ENCODE assay signal across 23 mouse cellular contexts in genomic region chr3:79273350-79273749, GRCm38 (mm10). TPM values are rescaled to one million over a fixed set of nuclear protein-coding genes. Genes with fewer than 3 reads are reported as not detected.
DNase-seq lines count a peak whose midpoint lies in the region; ATAC-seq lines count a peak whose summit lies in the region.
"Had no signal": no experiment of that assay in that cellular context is flagged by ENCODE, and none has a peak within 500 bp of the region (broad histone marks: within the 10 kb centered on the region; RNA-seq: fewer than 3 reads in every experiment).

No protein-coding gene starts in this region.

- no peaks in the 10 kb centered on the region for H3K27me3 ChIP-seq in hindbrain, embryonic 10.5 days (ENCODE audit: insufficient read depth, poor library complexity, severe bottlenecking)
- no peaks in the 10 kb centered on the region for H3K27me3 ChIP-seq in hindbrain, embryonic 13.5 days
- H3K27me3 ChIP-seq in heart, embryonic 11.5 days (ENCODE audit: control insufficient read depth, insufficient read depth, low read length): no peaks in the 10 kb centered on the region
- H3K27me3 ChIP-seq: embryonic facial prominence, embryonic 12.5 days; embryonic facial prominence, embryonic 15.5 days; forebrain, embryonic 12.5 days; forebrain, embryonic 15.5 days; heart, embryonic 13.5 days had no signal

- no peaks in the 10 kb centered on the region for H3K36me3 ChIP-seq in hindbrain, embryonic 10.5 days
- H3K36me3 ChIP-seq in hindbrain, embryonic 13.5 days: no peaks in the 10 kb centered on the region
- no peaks in the 10 kb centered on the region for H3K36me3 ChIP-seq in heart, embryonic 11.5 days (ENCODE audit: control insufficient read depth, insufficient read depth, low read length)
- H3K36me3 ChIP-seq: embryonic facial prominence, embryonic 12.5 days; embryonic facial prominence, embryonic 15.5 days; forebrain, embryonic 12.5 days; forebrain, embryonic 15.5 days; heart, embryonic 13.5 days had no signal

- no peak overlapping the region for H3K4me2 ChIP-seq in hindbrain, embryonic 13.5 days
- H3K4me2 ChIP-seq in heart, embryonic 11.5 days: no peak overlapping the region
- H3K4me2 ChIP-seq: embryonic facial prominence, embryonic 12.5 days; embryonic facial prominence, embryonic 15.5 days; forebrain, embryonic 12.5 days; forebrain, embryonic 15.5 days; heart, embryonic 13.5 days; hindbrain, embryonic 14.5 days had no signal

- H3K9me3 ChIP-seq in hindbrain, embryonic 10.5 days: no peaks in the 10 kb centered on the region
- H3K9me3 ChIP-seq in hindbrain, embryonic 13.5 days: no peaks in the 10 kb centered on the region
- H3K9me3 ChIP-seq in heart, embryonic 11.5 days (replicated peaks; ENCODE audit: control insufficient read depth, low read length): no peaks in the 10 kb centered on the region
- H3K9me3 ChIP-seq: embryonic facial prominence, embryonic 12.5 days; embryonic facial prominence, embryonic 15.5 days; forebrain, embryonic 12.5 days; forebrain, embryonic 15.5 days; heart, embryonic 13.5 days had no signal

- H3K27ac ChIP-seq in hindbrain, embryonic 10.5 days: 0 out of 2 replicates have a peak overlapping the region, but pooled peaks have one; percentile 35
- no peak overlapping the region for H3K27ac ChIP-seq in hindbrain, embryonic 13.5 days
- no peak overlapping the region for H3K27ac ChIP-seq in heart, embryonic 11.5 days (ENCODE audit: low read depth, low read length)
- H3K27ac ChIP-seq: embryonic facial prominence, embryonic 12.5 days; embryonic facial prominence, embryonic 15.5 days; forebrain, embryonic 12.5 days; forebrain, embryonic 15.5 days; heart, embryonic 13.5 days; hindbrain, embryonic 14.5 days; hindbrain, postnatal 0 days had no signal

- peak; percentile 25 for DNase-seq in embryo, embryonic 10 days (ENCODE audit: low spot score)
- no peak for DNase-seq in embryo, embryonic 10.5 days (ENCODE audit: low spot score)
- DNase-seq in hindbrain, embryonic 10.5 days (ENCODE audit: low spot score): no peak
- peak; percentile 37 for DNase-seq in mesoderm, embryonic 11.5 days (ENCODE audit: low read depth, low spot score)
- DNase-seq: adrenal gland, adult 8-10 months; adrenal gland, postnatal 25 days; cerebellum, adult 18-20 months; cerebellum, adult 9-10 months; cerebellum, postnatal 14 days; gastrocnemius, postnatal 25 days; heart, adult 18-20 months; heart, postnatal 14 days; kidney, adult 18-20 months had no signal

- H3K9ac ChIP-seq in hindbrain, embryonic 13.5 days: no peak overlapping the region
- no peak overlapping the region for H3K9ac ChIP-seq in heart, embryonic 11.5 days (ENCODE audit: low read depth, low read length)
- H3K9ac ChIP-seq: embryonic facial prominence, embryonic 12.5 days; embryonic facial prominence, embryonic 15.5 days; forebrain, embryonic 12.5 days; forebrain, embryonic 15.5 days; heart, embryonic 13.5 days; hindbrain, embryonic 14.5 days had no signal

- H3K4me1 ChIP-seq in hindbrain, embryonic 10.5 days (replicated peaks): peaks cover 35% of the 10 kb centered on the region
- peaks cover 58% of the 10 kb centered on the region for H3K4me1 ChIP-seq in hindbrain, embryonic 13.5 days (replicated peaks)
- H3K4me1 ChIP-seq in heart, embryonic 11.5 days (ENCODE audit: control insufficient read depth, insufficient read depth, low read length): peaks cover 19% of the 10 kb centered on the region

- no peak overlapping the region for H3K4me3 ChIP-seq in hindbrain, embryonic 10.5 days
- H3K4me3 ChIP-seq in hindbrain, embryonic 13.5 days: no peak overlapping the region
- H3K4me3 ChIP-seq in heart, embryonic 11.5 days (ENCODE audit: low read depth, low read length): no peak overlapping the region
- H3K4me3 ChIP-seq: embryonic facial prominence, embryonic 12.5 days; embryonic facial prominence, embryonic 15.5 days; forebrain, embryonic 12.5 days; forebrain, embryonic 15.5 days; heart, embryonic 13.5 days had no signal

- no peak for ATAC-seq in hindbrain, embryonic 13.5 days (ENCODE audit: low FRiP score)
- no peak for ATAC-seq in heart, embryonic 11.5 days (replicated peaks; ENCODE audit: insufficient number of reproducible peaks, low FRiP score, low TSS enrichment)
- ATAC-seq: forebrain, embryonic 15.5 days; hindbrain, postnatal 0 days; intestine, embryonic 16.5 days had no signal

- WGBS in hindbrain, embryonic 10.5 days: 6% methylated on average over 1 of the region's 1 CpGs
- 9% methylated on average over 1 of the region's 1 CpGs for WGBS in hindbrain, embryonic 13.5 days
- 30% methylated on average over 1 of the region's 1 CpGs for WGBS in heart, embryonic 11.5 days (ENCODE audit: insufficient replicate concordance)

RNA-seq across cellular contexts. Expression of gene Rapgef2, which starts 13.0 kb away (rescaled TPM):
- polyA plus RNA-seq in hindbrain, embryonic 10.5 days (2016; fragmentation: Nextera tagmentation; extraction: Ambion mirVana): 4.8 and 5.2 TPM in 2 replicates
- polyA plus RNA-seq in hindbrain, embryonic 13.5 days (2015; fragmentation: Nextera tagmentation; extraction: Ambion mirVana): 8.3 and 9.5 TPM in 2 replicates
- polyA plus RNA-seq in heart, embryonic 11.5 days (2014; fragmentation: Nextera tagmentation; extraction: Ambion mirVana): 5.4 and 5.9 TPM in 2 replicates

Comparison
In these comparisons a context has a peak if more than half of its experiments do, and no peak if none do; other contexts are left out.
1. DNase-seq: peak in embryo, embryonic 10 days (single experiment) and mesoderm, embryonic 11.5 days (single experiment); none in embryo, embryonic 10.5 days (single experiment) and hindbrain, embryonic 10.5 days (single experiment).